Mouse (Mus musculus) left cerebral cortex, adult 11 months (tissue): ENCODE data around the gene Zyx.
A peak's percentile ranks its signal among the peaks of the same experiment; 100 is the strongest.

ENCODE experiments used
- DNase-seq: peaks from one replicate; pipeline ENCODE4 v3.0.0; 2022; ENCODE audit warnings: low spot score

Gene Zyx

GRCm38 (mm10) chr6:42349426-42350020 lies at the start of gene Zyx:
TSS of gene Zyx (plus strand) at chr6:42349630.
- peak; percentile 82 for DNase-seq

- DNase-seq = no peak
Observed at GRCm38 (mm10) chr6:42309816-42310378, 39.5 kb upstream of the Zyx start.

GRCm38 (mm10) chr6:42310427-42311053 lies 38.9 kb upstream of the Zyx start:
- DNase-seq = no peak

- DNase-seq = no peak
Observed at GRCm38 (mm10) chr6:42318293-42318692, 31.1 kb upstream of the Zyx start.

GRCm38 (mm10) chr6:42323371-42324066 lies 25.9 kb upstream of the Zyx start:
- no peak for DNase-seq

- no peak for DNase-seq
Observed at GRCm38 (mm10) chr6:42324067-42324481, 25.4 kb upstream of the Zyx start.

GRCm38 (mm10) chr6:42324482-42325267 lies 24.8 kb upstream of the Zyx start, which contains the start of gene Fam131b:
TSS of gene Fam131b (minus strand) at chr6:42324643.
- peak; percentile 51 for DNase-seq

GRCm38 (mm10) chr6:42325268-42325609 lies 24.2 kb upstream of the Zyx start:
- DNase-seq = peak; percentile 77

- no peak for DNase-seq
Observed at GRCm38 (mm10) chr6:42326509-42326908, 22.9 kb upstream of the Zyx start.

GRCm38 (mm10) chr6:42328757-42329156 lies 20.7 kb upstream of the Zyx start:
- DNase-seq = no peak

GRCm38 (mm10) chr6:42330216-42330615 lies 19.2 kb upstream of the Zyx start:
- DNase-seq = no peak

GRCm38 (mm10) chr6:42330946-42331345 lies 18.5 kb upstream of the Zyx start:
- no peak for DNase-seq

- no peak for DNase-seq
Observed at GRCm38 (mm10) chr6:42339189-42339588, 10.2 kb upstream of the Zyx start.

GRCm38 (mm10) chr6:42339981-42340380 lies 9.4 kb upstream of the Zyx start:
- DNase-seq = no peak

GRCm38 (mm10) chr6:42342171-42342570 lies 7.3 kb upstream of the Zyx start:
- no peak for DNase-seq

GRCm38 (mm10) chr6:42343361-42344120 lies 5.9 kb upstream of the Zyx start:
- no peak for DNase-seq

- no peak for DNase-seq
Observed at GRCm38 (mm10) chr6:42344255-42344654, 5.2 kb upstream of the Zyx start.

- DNase-seq = no peak
Observed at GRCm38 (mm10) chr6:42348281-42349005, 987 bp upstream of the Zyx start.

- peak; percentile 63 for DNase-seq
Observed at GRCm38 (mm10) chr6:42349006-42349425, 414 bp upstream of the Zyx start.

- peak; percentile 59 for DNase-seq
Observed at GRCm38 (mm10) chr6:42350021-42350967, 864 bp downstream of the Zyx start.
